Mouse (Mus musculus): ENCODE results near the gene Hoxa10. TPM values are rescaled to one million over a fixed set of nuclear protein-coding genes. Genes with fewer than 3 reads are reported as not detected.

Gene Hoxa10
- polyA plus RNA-seq, 1 experiment from 2014 or later: 0.31 TPM

- Histone ChIP-seq H3K27me3 (replicated peaks) (peaks cover 92% of the 10 kb centered on the region), H3K9me3 (replicated peaks) (no peaks in the 10 kb centered on the region), H3K36me3 (no peaks in the 10 kb centered on the region), H3K4me2 (no peak overlapping the region), H3K9ac (no peak overlapping the region), H3K4me1 (replicated peaks) (peaks cover 5% of the 10 kb centered on the region), H3K27ac (ENCODE audit: poor library complexity, severe bottlenecking) (no peak overlapping the region), H3K4me3 (no peak overlapping the region)
- no peak for ATAC-seq (ENCODE audit: insufficient number of reproducible peaks, low FRiP score)
- 4% methylated on average over 9 of the region's 9 CpGs for whole genome bisulfite sequencing
Measured at GRCm38 (mm10) chr6:52196811-52197210, 43.8 kb downstream of the Hoxa10 start.

GRCm38 (mm10) chr6:52194690-52195089 is 46.0 kb downstream of the Hoxa10 start:
- Histone ChIP-seq H3K27ac (ENCODE audit: poor library complexity, severe bottlenecking) (no peak overlapping the region), H3K27me3 (replicated peaks) (peaks cover 93% of the 10 kb centered on the region), H3K9me3 (replicated peaks) (no peaks in the 10 kb centered on the region), H3K9ac (no peak overlapping the region), H3K4me3 (no peak overlapping the region), H3K4me1 (replicated peaks) (peaks cover 16% of the 10 kb centered on the region), H3K36me3 (no peaks in the 10 kb centered on the region), H3K4me2 (no peak overlapping the region)
- 5% methylated on average over 10 of the region's 10 CpGs for WGBS
- no peak for ATAC-seq (ENCODE audit: insufficient number of reproducible peaks, low FRiP score)

GRCm38 (mm10) chr6:52191860-52192550 is 48.6 kb downstream of the Hoxa10 start:
- H3K4me1 ChIP-seq (replicated peaks): peaks cover 16% of the 10 kb centered on the region
- ATAC-seq (ENCODE audit: insufficient number of reproducible peaks, low FRiP score): peak; percentile 53; the same call in 1 of the 2 replicates
- peak overlapping the region; percentile 81 for H3K4me2 ChIP-seq
- H3K27ac ChIP-seq (ENCODE audit: poor library complexity, severe bottlenecking): no peak overlapping the region
- peak overlapping the region; percentile 55 for H3K9ac ChIP-seq
- H3K27me3 ChIP-seq (replicated peaks): peaks cover 96% of the 10 kb centered on the region
- H3K4me3 ChIP-seq: peak overlapping the region; percentile 54
- 1% methylated on average over 51 of the region's 55 CpGs for WGBS
- no peaks in the 10 kb centered on the region for H3K9me3 ChIP-seq (replicated peaks)
- no peaks in the 10 kb centered on the region for H3K36me3 ChIP-seq

GRCm38 (mm10) chr6:52190906-52191810 is 49.5 kb downstream of the Hoxa10 start, which contains the start of gene Hoxa4:
Gene Hoxa4, minus strand, starts transcription at chr6:52191753.
- peaks cover 16% of the 10 kb centered on the region for H3K4me1 ChIP-seq (replicated peaks)
- H3K27ac ChIP-seq (ENCODE audit: poor library complexity, severe bottlenecking): no peak within 1 kb of the TSS
- peak within 1 kb of the TSS; percentile 54 for H3K4me3 ChIP-seq
- peak within 1 kb of the TSS; percentile 57 for H3K9ac ChIP-seq
- WGBS: 1% methylated on average over 92 of the region's 102 CpGs
- H3K4me2 ChIP-seq: peak within 1 kb of the TSS; percentile 81
- ATAC-seq (ENCODE audit: insufficient number of reproducible peaks, low FRiP score): peak; percentile 48; the same call in 1 of the 2 replicates
- H3K27me3 ChIP-seq (replicated peaks): peaks cover 96% of the 10 kb centered on the region
- no peaks in the 10 kb centered on the region for H3K9me3 ChIP-seq (replicated peaks)
- no peaks in the 10 kb centered on the region for H3K36me3 ChIP-seq

GRCm38 (mm10) chr6:52190410-52190809 is 50.2 kb downstream of the Hoxa10 start:
- under 1% methylated on average over 23 of the region's 23 CpGs for WGBS
- Histone ChIP-seq H3K4me1 (replicated peaks) (peaks cover 16% of the 10 kb centered on the region), H3K9ac (no peak overlapping the region), H3K4me2 (no peak overlapping the region), H3K4me3 (no peak overlapping the region), H3K27ac (ENCODE audit: poor library complexity, severe bottlenecking) (no peak overlapping the region), H3K9me3 (replicated peaks) (no peaks in the 10 kb centered on the region), H3K27me3 (replicated peaks) (peaks cover 97% of the 10 kb centered on the region), H3K36me3 (no peaks in the 10 kb centered on the region)
- ATAC-seq (ENCODE audit: insufficient number of reproducible peaks, low FRiP score): no peak

- Histone ChIP-seq H3K4me2 (no peak overlapping the region), H3K27me3 (replicated peaks) (peaks cover 99% of the 10 kb centered on the region), H3K27ac (ENCODE audit: poor library complexity, severe bottlenecking) (no peak overlapping the region), H3K9me3 (replicated peaks) (no peaks in the 10 kb centered on the region), H3K4me3 (no peak overlapping the region), H3K4me1 (replicated peaks) (peaks cover 16% of the 10 kb centered on the region), H3K9ac (no peak overlapping the region), H3K36me3 (no peaks in the 10 kb centered on the region)
- ATAC-seq (ENCODE audit: insufficient number of reproducible peaks, low FRiP score): no peak
- WGBS: 12% methylated on average over 8 of the region's 8 CpGs
Measured at GRCm38 (mm10) chr6:52189909-52190308, 50.7 kb downstream of the Hoxa10 start.

GRCm38 (mm10) chr6:52189172-52189591 is 51.5 kb downstream of the Hoxa10 start:
- no peak overlapping the region for H3K4me3 ChIP-seq
- no peaks in the 10 kb centered on the region for H3K36me3 ChIP-seq
- no peak for ATAC-seq (ENCODE audit: insufficient number of reproducible peaks, low FRiP score)
- H3K4me1 ChIP-seq (replicated peaks): peaks cover 16% of the 10 kb centered on the region
- peaks cover 99% of the 10 kb centered on the region for H3K27me3 ChIP-seq (replicated peaks)
- no peaks in the 10 kb centered on the region for H3K9me3 ChIP-seq (replicated peaks)
- no peak overlapping the region for H3K9ac ChIP-seq
- no peak overlapping the region for H3K27ac ChIP-seq (ENCODE audit: poor library complexity, severe bottlenecking)
- 14% methylated on average over 5 of the region's 5 CpGs for WGBS
- H3K4me2 ChIP-seq: no peak overlapping the region

- Histone ChIP-seq H3K27ac (ENCODE audit: poor library complexity, severe bottlenecking) (no peak overlapping the region), H3K9ac (no peak overlapping the region), H3K4me3 (no peak overlapping the region), H3K4me2 (no peak overlapping the region), H3K4me1 (replicated peaks) (peaks cover 7% of the 10 kb centered on the region), H3K36me3 (no peaks in the 10 kb centered on the region), H3K27me3 (replicated peaks) (peaks cover 100% of the 10 kb centered on the region), H3K9me3 (replicated peaks) (no peaks in the 10 kb centered on the region)
- 21% methylated on average over 1 of the region's 1 CpGs for WGBS
- no peak for ATAC-seq (ENCODE audit: insufficient number of reproducible peaks, low FRiP score)
Measured at GRCm38 (mm10) chr6:52186500-52186899, 54.2 kb downstream of the Hoxa10 start.

- Histone ChIP-seq H3K36me3 (no peaks in the 10 kb centered on the region), H3K4me1 (replicated peaks) (peaks cover under 1% of the 10 kb centered on the region; the same call in 1 of the 2 replicates), H3K4me3 (no peak overlapping the region), H3K9ac (no peak overlapping the region), H3K27ac (ENCODE audit: poor library complexity, severe bottlenecking) (no peak overlapping the region), H3K4me2 (no peak overlapping the region), H3K27me3 (replicated peaks) (peaks cover 100% of the 10 kb centered on the region), H3K9me3 (replicated peaks) (no peaks in the 10 kb centered on the region)
- WGBS: 19% methylated on average over 3 of the region's 3 CpGs
- ATAC-seq (ENCODE audit: insufficient number of reproducible peaks, low FRiP score): no peak
Measured at GRCm38 (mm10) chr6:52185834-52186233, 54.8 kb downstream of the Hoxa10 start.

GRCm38 (mm10) chr6:52185222-52185621 is 55.4 kb downstream of the Hoxa10 start:
- ATAC-seq (ENCODE audit: insufficient number of reproducible peaks, low FRiP score): no peak
- Histone ChIP-seq H3K9me3 (replicated peaks) (no peaks in the 10 kb centered on the region), H3K27ac (ENCODE audit: poor library complexity, severe bottlenecking) (no peak overlapping the region), H3K4me3 (no peak overlapping the region), H3K4me2 (no peak overlapping the region), H3K36me3 (no peaks in the 10 kb centered on the region), H3K9ac (no peak overlapping the region), H3K4me1 (replicated peaks) (no peaks in the 10 kb centered on the region), H3K27me3 (replicated peaks) (peaks cover 100% of the 10 kb centered on the region)
- 2% methylated on average over 19 of the region's 19 CpGs for WGBS

GRCm38 (mm10) chr6:52184668-52185067 is 56.0 kb downstream of the Hoxa10 start:
- H3K9me3 ChIP-seq (replicated peaks): no peaks in the 10 kb centered on the region
- ATAC-seq (ENCODE audit: insufficient number of reproducible peaks, low FRiP score): no peak
- no peak overlapping the region for H3K4me3 ChIP-seq
- no peaks in the 10 kb centered on the region for H3K4me1 ChIP-seq (replicated peaks)
- H3K27me3 ChIP-seq (replicated peaks): peaks cover 100% of the 10 kb centered on the region
- H3K36me3 ChIP-seq: no peaks in the 10 kb centered on the region
- 8% methylated on average over 6 of the region's 6 CpGs for WGBS
- no peak overlapping the region for H3K27ac ChIP-seq (ENCODE audit: poor library complexity, severe bottlenecking)
- no peak overlapping the region for H3K9ac ChIP-seq
- no peak overlapping the region for H3K4me2 ChIP-seq

Data from heart, embryonic 12.5 days (tissue).